Mouse (Mus musculus): ENCODE measurements at regions not wholly inside any gene's neighbourhood (a gene's known extent, or its start where the extent isn't known, plus 50 kb on each side); places are given as distances from the start of the nearest gene placed in this dataset.

- no peak for TF ChIP-seq CTCF (IDR thresholded peaks at IDR 0.05; ENCODE audit: borderline replicate concordance, insufficient read depth, low read depth, low read length)
- no peak for TF ChIP-seq POLR2A (IDR thresholded peaks at IDR 0.05; ENCODE audit: borderline replicate concordance, insufficient read depth, low read length)
Measured at GRCm38 (mm10) chr14:58510790-58511189, 440.4 kb downstream of the Fgf9 start.
